ENCODE assay signal across 8 mouse cellular contexts in genomic region chr5:28070828-28071455, GRCm38 (mm10). TPM values are rescaled to one million over a fixed set of nuclear protein-coding genes. Genes with fewer than 3 reads are reported as not detected.
DNase-seq lines count a peak whose midpoint lies in the region; ATAC-seq and TF ChIP-seq lines count a peak whose summit lies in the region.

Gene Insig1 (plus strand): TSS chr5:28071363.

- TF ChIP-seq POLR2A in bone marrow, adult 2 months (IDR thresholded peaks at IDR 0.05; ENCODE audit: borderline replicate concordance, control insufficient read depth, low read depth, low read length): peak; percentile 99

- TF ChIP-seq CTCF in bone marrow, adult 2 months (IDR thresholded peaks at IDR 0.05; ENCODE audit: control insufficient read depth, insufficient read depth, low read length): no peak

- H3K36me3 ChIP-seq in embryonic facial prominence, embryonic 15.5 days: peaks cover 24% of the 10 kb centered on the region
- H3K36me3 ChIP-seq in kidney, embryonic 14.5 days (ENCODE audit: control insufficient read depth, insufficient read depth, low read length): peaks cover 30% of the 10 kb centered on the region
- peaks cover 28% of the 10 kb centered on the region for H3K36me3 ChIP-seq in limb, embryonic 15.5 days

- peaks cover 11% of the 10 kb centered on the region for H3K4me1 ChIP-seq in bone marrow, adult 2 months (ENCODE audit: control insufficient read depth, insufficient read depth, low read length)
- H3K4me1 ChIP-seq in embryonic facial prominence, embryonic 15.5 days: peaks cover 26% of the 10 kb centered on the region
- peaks cover 25% of the 10 kb centered on the region for H3K4me1 ChIP-seq in kidney, embryonic 14.5 days (ENCODE audit: control insufficient read depth, insufficient read depth, low read length)
- H3K4me1 ChIP-seq in limb, embryonic 15.5 days: peaks cover 29% of the 10 kb centered on the region

- H3K27ac ChIP-seq in bone marrow, adult 2 months (ENCODE audit: control insufficient read depth, insufficient read depth, low read depth, low read length, poor library complexity): peak within 1 kb of the TSS; percentile 78
- peak within 1 kb of the TSS; percentile 93 for H3K27ac ChIP-seq in embryonic facial prominence, embryonic 15.5 days (replicated peaks)
- H3K27ac ChIP-seq in kidney, embryonic 14.5 days (ENCODE audit: low read depth, low read length): peak within 1 kb of the TSS; percentile 91
- H3K27ac ChIP-seq in limb, embryonic 15.5 days: peak within 1 kb of the TSS; percentile 93

- no peaks in the 10 kb centered on the region for H3K9me3 ChIP-seq in embryonic facial prominence, embryonic 15.5 days (replicated peaks)
- H3K9me3 ChIP-seq in kidney, embryonic 14.5 days (ENCODE audit: control insufficient read depth, low read length): no peaks in the 10 kb centered on the region
- H3K9me3 ChIP-seq in limb, embryonic 15.5 days: no peaks in the 10 kb centered on the region

- no peaks in the 10 kb centered on the region for H3K27me3 ChIP-seq in embryonic facial prominence, embryonic 15.5 days
- H3K27me3 ChIP-seq in kidney, embryonic 14.5 days (ENCODE audit: control insufficient read depth, insufficient read depth, low read length): no peaks in the 10 kb centered on the region
- no peaks in the 10 kb centered on the region for H3K27me3 ChIP-seq in limb, embryonic 15.5 days

- peak within 1 kb of the TSS; percentile 76 for H3K4me2 ChIP-seq in embryonic facial prominence, embryonic 15.5 days (replicated peaks)
- H3K4me2 ChIP-seq in kidney, embryonic 14.5 days (replicated peaks; ENCODE audit: low read depth, low read length): peak within 1 kb of the TSS; percentile 75
- H3K4me2 ChIP-seq in limb, embryonic 15.5 days: peak within 1 kb of the TSS; percentile 77

- peak; percentile 97 for ATAC-seq in embryonic facial prominence, embryonic 15.5 days (ENCODE audit: insufficient number of reproducible peaks, low FRiP score, low TSS enrichment, low read depth)
- ATAC-seq in kidney, embryonic 14.5 days (ENCODE audit: low FRiP score, low TSS enrichment): peak; percentile 97
- peak; percentile 96 for ATAC-seq in limb, embryonic 15.5 days (ENCODE audit: insufficient number of reproducible peaks, low FRiP score, low TSS enrichment, low read depth)

- WGBS in bone marrow, adult 2 months: under 1% methylated on average over 64 of the region's 64 CpGs
- 0% methylated on average over 64 of the region's 64 CpGs for WGBS in embryonic facial prominence, embryonic 15.5 days
- WGBS in kidney, embryonic 14.5 days: under 1% methylated on average over 49 of the region's 64 CpGs
- WGBS in limb, embryonic 15.5 days: under 1% methylated on average over 64 of the region's 64 CpGs

- peak within 1 kb of the TSS; percentile 87 for H3K4me3 ChIP-seq in bone marrow, adult 2 months (replicated peaks; ENCODE audit: control insufficient read depth, low read depth, low read length)
- peak within 1 kb of the TSS; percentile 80 for H3K4me3 ChIP-seq in embryonic facial prominence, embryonic 15.5 days (replicated peaks)
- peak within 1 kb of the TSS; percentile 86 for H3K4me3 ChIP-seq in kidney, embryonic 14.5 days (ENCODE audit: low read length)
- H3K4me3 ChIP-seq in limb, embryonic 15.5 days: peak within 1 kb of the TSS; percentile 89

- DNase-seq in 416B (ENCODE audit: low read depth): peak; percentile 96
- peak; percentile 98 to 99 for DNase-seq in heart, adult 9 months (ENCODE audit: low spot score in 2 of 2)
- peak; percentile 93 to 99 for DNase-seq in monocyte, adult 2 months (ENCODE audit: low read depth in 1 of 2, low spot score in 2 of 2)
- peak; percentile 98 for DNase-seq in spleen, postnatal 36 days (ENCODE audit: low spot score in 2 of 2)

- peak within 1 kb of the TSS; percentile 67 for H3K9ac ChIP-seq in embryonic facial prominence, embryonic 15.5 days
- peak within 1 kb of the TSS; percentile 82 for H3K9ac ChIP-seq in kidney, embryonic 14.5 days (ENCODE audit: low read depth, low read length)
- peak within 1 kb of the TSS; percentile 82 for H3K9ac ChIP-seq in limb, embryonic 15.5 days

RNA-seq across cellular contexts. Expression of gene Insig1, which starts in this region (rescaled TPM):
- polyA plus RNA-seq in bone marrow, adult 2 months (2011; ENCODE audit: insufficient read depth, insufficient read length, low replicate concordance, missing spikeins): 9.2 and 13.8 TPM in 2 replicates
- 44.9 and 48.5 TPM in 2 replicates for polyA plus RNA-seq in embryonic facial prominence, embryonic 15.5 days (2015; fragmentation: Nextera tagmentation; extraction: Ambion mirVana)
- polyA plus RNA-seq in kidney, embryonic 14.5 days (2014; fragmentation: Nextera tagmentation; extraction: Ambion mirVana): 40.9 and 68.4 TPM in 2 replicates
- 42.7 and 48.1 TPM in 2 replicates for polyA plus RNA-seq in limb, embryonic 15.5 days (2015; fragmentation: Nextera tagmentation; extraction: Ambion mirVana)

Comparison
In these comparisons a context has a peak if more than half of its experiments do, and no peak if none do; other contexts are left out.
1. Peak in every context shown above with its lines: DNase-seq, ATAC-seq, H3K4me3 ChIP-seq and H3K27ac ChIP-seq.